Mouse (Mus musculus): ENCODE data around the gene Rpl21.

DNA sequence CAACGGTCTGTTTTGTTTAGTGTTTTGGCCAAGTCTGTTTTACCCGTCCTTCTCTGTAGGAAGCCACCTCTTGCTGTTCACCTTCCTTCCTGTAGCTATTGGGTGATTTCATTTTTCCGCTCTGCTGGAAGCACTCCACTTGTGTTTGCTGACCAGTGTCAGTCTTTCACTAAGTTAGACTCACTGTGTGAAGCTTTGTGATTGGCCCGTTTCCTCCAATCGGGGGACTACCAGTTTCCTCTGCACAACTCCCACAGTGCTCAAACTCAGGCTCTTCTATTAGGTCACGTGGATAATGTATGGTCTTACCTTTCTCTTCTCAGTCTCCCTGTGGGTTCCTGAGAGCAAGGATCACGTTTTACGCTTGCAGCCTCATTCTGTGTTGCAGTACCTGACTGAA, 3.2 kb upstream of the Rpl21 start:
- TF ChIP-seq CTCF (IDR thresholded peaks at IDR 0.05; ENCODE audit: extremely low read depth, insufficient read depth, insufficient read length, insufficient replicate concordance): no peak
- no peak; the same call in 1 of the 2 replicates for TF ChIP-seq POLR2A (IDR thresholded peaks at IDR 0.05; ENCODE audit: low read depth, low read length)

All from spleen, adult 2 months (tissue).